Comparison of ENCODE assay signal across 21 mouse cellular contexts in the genomic region with DNA sequence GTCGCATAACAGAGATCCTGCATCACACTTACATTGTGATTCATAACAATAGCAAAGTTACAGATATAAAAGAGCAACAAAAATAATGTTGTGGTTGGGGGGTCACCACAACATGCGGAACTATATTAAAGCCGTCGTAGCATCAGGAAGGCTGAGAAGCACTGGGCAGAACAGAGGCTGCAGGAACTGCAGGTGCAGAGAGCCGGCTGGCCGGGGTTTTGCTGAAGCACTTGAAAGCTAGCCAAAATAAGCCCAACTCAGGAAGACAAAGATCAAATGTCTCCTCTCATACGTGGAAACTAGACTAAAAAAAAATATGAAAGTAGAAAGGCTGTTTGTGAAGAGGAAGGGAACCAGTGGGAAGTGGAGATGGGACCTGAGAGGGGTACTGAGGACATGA. TPM values are rescaled to one million over a fixed set of nuclear protein-coding genes. Genes with fewer than 3 reads are reported as not detected.
A peak's percentile ranks its signal among the peaks of the same experiment; 100 is the strongest.
DNase-seq lines count a peak whose midpoint lies in the region; ATAC-seq lines count a peak whose summit lies in the region.
"Had no signal": no experiment of that assay in that cellular context is flagged by ENCODE, and none has a peak within 500 bp of the region (broad histone marks: within the 10 kb centered on the region; RNA-seq: fewer than 3 reads in every experiment).

No protein-coding gene starts in this region.

- H3K4me2 ChIP-seq in heart, embryonic 11.5 days = no peak overlapping the region
- no peak overlapping the region for H3K4me2 ChIP-seq in forebrain, embryonic 16.5 days (ENCODE audit: low read length)
- H3K4me2 ChIP-seq: midbrain, embryonic 13.5 days had no signal

- DNase-seq in heart, adult 8-10 months (ENCODE audit: low spot score) = peak; percentile 11
- peak; percentile 15 to 16 for DNase-seq in spleen, postnatal 36 days (ENCODE audit: low spot score in 2 of 2)
- no peak for DNase-seq in spleen, adult 18-20 months
- peak; percentile 57 for DNase-seq in thymus, postnatal 4 days
- no peak for DNase-seq in left cerebral cortex, adult 11 months (ENCODE audit: low spot score)
- DNase-seq: cerebellum, adult 11 months; forebrain, postnatal 0 days; gastrocnemius, postnatal 14 days; left cerebral cortex, postnatal 4 days; lung, postnatal 4 days; right cerebral cortex, postnatal 25 days had no signal

- no peaks in the 10 kb centered on the region for H3K4me1 ChIP-seq in heart, embryonic 11.5 days (ENCODE audit: control insufficient read depth, insufficient read depth, low read length)
- no peaks in the 10 kb centered on the region for H3K4me1 ChIP-seq in forebrain, embryonic 16.5 days (replicated peaks; ENCODE audit: control insufficient read depth, insufficient read depth, low read length)
- H3K4me1 ChIP-seq: midbrain, embryonic 13.5 days had no signal

- H3K9me3 ChIP-seq in heart, embryonic 11.5 days (replicated peaks; ENCODE audit: control insufficient read depth, low read length) = no peaks in the 10 kb centered on the region
- H3K9me3 ChIP-seq in forebrain, embryonic 16.5 days (ENCODE audit: control insufficient read depth, low read length) = no peaks in the 10 kb centered on the region
- H3K9me3 ChIP-seq: midbrain, embryonic 13.5 days had no signal

- H3K36me3 ChIP-seq in heart, embryonic 11.5 days (ENCODE audit: control insufficient read depth, insufficient read depth, low read length) = no peaks in the 10 kb centered on the region
- no peaks in the 10 kb centered on the region for H3K36me3 ChIP-seq in forebrain, embryonic 16.5 days (ENCODE audit: control insufficient read depth, insufficient read depth)
- H3K36me3 ChIP-seq: midbrain, embryonic 13.5 days had no signal

- H3K27me3 ChIP-seq in heart, embryonic 11.5 days (ENCODE audit: control insufficient read depth, insufficient read depth, low read length) = no peaks in the 10 kb centered on the region
- no peaks in the 10 kb centered on the region for H3K27me3 ChIP-seq in forebrain, embryonic 16.5 days (replicated peaks; ENCODE audit: control insufficient read depth, insufficient read depth, low read length)
- H3K27me3 ChIP-seq: midbrain, embryonic 13.5 days had no signal

- no peak overlapping the region for H3K27ac ChIP-seq in heart, embryonic 11.5 days (ENCODE audit: low read depth, low read length)
- no peak overlapping the region for H3K27ac ChIP-seq in forebrain, embryonic 16.5 days (ENCODE audit: low read length)
- H3K27ac ChIP-seq: liver, embryonic 14.5 days; midbrain, embryonic 13.5 days; stomach, postnatal 0 days had no signal

- no peak overlapping the region for H3K4me3 ChIP-seq in heart, embryonic 11.5 days (ENCODE audit: low read depth, low read length)
- H3K4me3 ChIP-seq in forebrain, embryonic 16.5 days (replicated peaks; ENCODE audit: low read length) = no peak overlapping the region
- H3K4me3 ChIP-seq: erythroblast, embryonic 14.5 days; midbrain, embryonic 13.5 days had no signal

- H3K9ac ChIP-seq in heart, embryonic 11.5 days (ENCODE audit: low read depth, low read length) = no peak overlapping the region
- no peak overlapping the region for H3K9ac ChIP-seq in forebrain, embryonic 16.5 days (replicated peaks; ENCODE audit: low read depth, low read length)
- H3K9ac ChIP-seq: forebrain, postnatal 0 days; liver, embryonic 14.5 days; midbrain, embryonic 13.5 days had no signal

- ATAC-seq in heart, embryonic 11.5 days (replicated peaks; ENCODE audit: insufficient number of reproducible peaks, low FRiP score, low TSS enrichment) = no peak
- ATAC-seq in megakaryocyte progenitor cell, adult 5-6 weeks (replicated peaks; ENCODE audit: poor library complexity) = peak; percentile 47
- no peak for ATAC-seq in forebrain, embryonic 16.5 days
- ATAC-seq: forebrain, postnatal 0 days; inflammation-experienced regulatory T-cells, adult 6 months; midbrain, embryonic 13.5 days had no signal

- 63% methylated on average over 7 of the region's 7 CpGs for WGBS in heart, embryonic 11.5 days (ENCODE audit: insufficient replicate concordance)
- 76% methylated on average over 7 of the region's 7 CpGs for WGBS in forebrain, embryonic 16.5 days

RNA-seq across cellular contexts. Expression of a gene that starts 19.3 kb away (rescaled TPM):
- under 1 TPM in 1 of 4 experiments, not detected in 3; 0.25 TPM for total RNA-seq in heart, adult 8-10 months (2022)
- 0.07 TPM in 1 of 2 replicates, not detected in the other for polyA plus RNA-seq in heart, embryonic 11.5 days (2014; fragmentation: Nextera tagmentation; extraction: Ambion mirVana)
- total RNA-seq in megakaryocyte progenitor cell, adult 5-6 weeks (2015) = not detected in 2 replicates
- not detected in 2 replicates for total RNA-seq in megakaryocyte progenitor cell, adult 5-6 weeks (2017)
- 9.2 and 11.2 TPM in 2 replicates for polyA plus RNA-seq in forebrain, embryonic 16.5 days (2015; fragmentation: Nextera tagmentation; extraction: Ambion mirVana)
- total RNA-seq: gastrocnemius, postnatal 14 days; MEL had no signal
- polyA plus RNA-seq: erythroblast, embryonic 14.5 days; inflammation-experienced regulatory T-cells, adult 6 months had no signal

RNA-seq across cellular contexts. Expression of a gene that starts 46.1 kb away (rescaled TPM):
- not detected for total RNA-seq in heart, adult 8-10 months (2022)
- not detected in 2 replicates for polyA plus RNA-seq in heart, embryonic 11.5 days (2014; fragmentation: Nextera tagmentation; extraction: Ambion mirVana)
- not detected in 2 replicates for total RNA-seq in megakaryocyte progenitor cell, adult 5-6 weeks (2015)
- not detected in 2 replicates for total RNA-seq in megakaryocyte progenitor cell, adult 5-6 weeks (2017)
- 9.4 and 14.0 TPM in 2 replicates for polyA plus RNA-seq in forebrain, embryonic 16.5 days (2015; fragmentation: Nextera tagmentation; extraction: Ambion mirVana)
- total RNA-seq: gastrocnemius, postnatal 14 days; MEL had no signal
- polyA plus RNA-seq: erythroblast, embryonic 14.5 days; heart, postnatal 0 days; inflammation-experienced regulatory T-cells, adult 6 months; stomach, postnatal 0 days had no signal

Comparison
In these comparisons a context has a peak if more than half of its experiments do, and no peak if none do; other contexts are left out.
1. DNase-seq: peak in heart, adult 8-10 months (single experiment), spleen, postnatal 36 days (2 of 2) and thymus, postnatal 4 days (single experiment); none in spleen, adult 18-20 months (0 of 2) and left cerebral cortex, adult 11 months (single experiment).